Mouse (Mus musculus) forebrain, embryonic 11.5 days (tissue): Measurements from ENCODE around the gene Kif26a. TPM values are rescaled to one million over a fixed set of nuclear protein-coding genes. Genes with fewer than 3 reads are reported as not detected.
A peak's percentile ranks its signal among the peaks of the same experiment; 100 is the strongest.

Experiments
- ATAC-seq: fragments of 200-750 bp; cut with Nextera tagmentation; replicated peaks from 2 replicates; pipeline ENCODE4 v1.8.0; 2017; ENCODE audit warnings: moderate TSS enrichment; ENCODE audit not compliant: low FRiP score
- DNase-seq: peaks from one replicate; pipeline ENCODE4 v3.0.0-alpha.2; 2017; ENCODE audit warnings: low spot score
- H3K27ac ChIP-seq: fragments of 300-500 bp; sonication (generic); 2 replicates; pipeline ENCODE4 v1.5.1; 2014; ENCODE audit warnings: low read depth, low read length
- H3K27me3 ChIP-seq: fragments of 300-500 bp; sonication (generic); 2 replicates; pipeline ENCODE4 v1.6.1; 2014; ENCODE audit warnings: mild to moderate bottlenecking, low read length, mixed read lengths; ENCODE audit not compliant: control insufficient read depth, insufficient read depth
- H3K36me3 ChIP-seq: fragments of 300-500 bp; sonication (generic); 2 replicates; pipeline ENCODE4 v1.6.1; 2014; ENCODE audit warnings: mild to moderate bottlenecking, low read length, moderate library complexity, mixed read lengths; ENCODE audit not compliant: control insufficient read depth, insufficient read depth
- H3K4me1 ChIP-seq: fragments of 300-500 bp; sonication (generic); replicated peaks from 2 replicates; pipeline ENCODE4 v1.6.1; 2014; ENCODE audit warnings: low read length, mixed read lengths; ENCODE audit not compliant: control insufficient read depth, insufficient read depth
- H3K4me2 ChIP-seq: fragments of 300-500 bp; sonication (generic); 2 replicates; pipeline ENCODE4 v1.6.1; 2014; ENCODE audit warnings: low read depth, mild to moderate bottlenecking, low read length, moderate library complexity, mixed read lengths; ENCODE audit not compliant: severe bottlenecking
- H3K4me3 ChIP-seq: fragments of 300-500 bp; sonication (generic); 2 replicates; pipeline ENCODE4 v1.5.1; 2014; ENCODE audit warnings: low read depth, low read length
- H3K9ac ChIP-seq: fragments of 300-500 bp; sonication (generic); 2 replicates; pipeline ENCODE4 v1.6.1; 2014; ENCODE audit warnings: low read length
- H3K9me3 ChIP-seq: fragments of 300-500 bp; sonication (generic); 2 replicates; pipeline ENCODE4 v1.6.1; 2016; ENCODE audit warnings: low read length, mixed read lengths; ENCODE audit not compliant: control insufficient read depth
- WGBS: fragments of 180-500 bp; shearing (Covaris S2); extraction: QIAGEN DNeasy Blood & Tissue Kit; methylation state at CpG from one replicate; pipeline ENCODE4 v1.1.7; 2014; 5-methylcytosine and 5-hydroxymethylcytosine counted together
- polyA plus RNA-seq: library from polyadenylated mRNA; unstranded; fragments of >200 nt; fragmentation: Nextera tagmentation; extraction: Ambion mirVana; gene quantifications from 2 replicates; pipeline ENCODE4 v1.2.1, GENCODE M21; 2014

Gene Kif26a
- polyA plus RNA-seq, 1 experiment from 2014 or later: 7.1 TPM

GRCm38 (mm10) chr12:112163981-112164839 lies 18.2 kb downstream of the Kif26a start:
- DNase-seq (no peak), ATAC-seq (peak; percentile 57)
- Histone ChIP-seq H3K27ac (peak overlapping the region; percentile 67), H3K36me3 (no peaks in the 10 kb centered on the region; the same call in 1 of the 2 replicates), H3K9me3 (no peaks in the 10 kb centered on the region), H3K9ac (peak overlapping the region; percentile 3; the same call in 1 of the 2 replicates), H3K4me1 (peaks cover 23% of the 10 kb centered on the region), H3K27me3 (no peaks in the 10 kb centered on the region), H3K4me2 (no peak overlapping the region), H3K4me3 (no peak overlapping the region)
- 19% methylated on average over 16 of the region's 16 CpGs for WGBS

- H3K4me3 ChIP-seq: no peak overlapping the region
- H3K9ac ChIP-seq: no peak overlapping the region
- peaks cover 23% of the 10 kb centered on the region for H3K4me1 ChIP-seq
- no peaks in the 10 kb centered on the region for H3K27me3 ChIP-seq
- DNase-seq (no peak), ATAC-seq (0 out of 2 replicates have a peak, but pooled peaks have one; percentile 4)
- H3K9me3 ChIP-seq: no peaks in the 10 kb centered on the region
- no peak overlapping the region for H3K4me2 ChIP-seq
- H3K27ac ChIP-seq: 0 out of 2 replicates have a peak overlapping the region, but pooled peaks have one; percentile 41
- WGBS: 65% methylated on average over 6 of the region's 6 CpGs
- no peaks in the 10 kb centered on the region; the same call in 1 of the 2 replicates for H3K36me3 ChIP-seq
These were observed 18.8 kb downstream of the Kif26a start for GRCm38 (mm10) chr12:112164840-112165219.

GRCm38 (mm10) chr12:112169240-112169639 lies 23.2 kb downstream of the Kif26a start:
- Histone ChIP-seq H3K27ac (no peak overlapping the region), H3K9me3 (no peaks in the 10 kb centered on the region), H3K36me3 (no peaks in the 10 kb centered on the region), H3K27me3 (no peaks in the 10 kb centered on the region), H3K4me3 (no peak overlapping the region), H3K4me2 (no peak overlapping the region), H3K4me1 (peaks cover 24% of the 10 kb centered on the region), H3K9ac (no peak overlapping the region)
- WGBS: 68% methylated on average over 5 of the region's 5 CpGs
- no peak for ATAC-seq
- no peak for DNase-seq

- 25% methylated on average over 20 of the region's 20 CpGs for WGBS
- Histone ChIP-seq H3K27ac (peak overlapping the region; percentile 71), H3K4me3 (no peak overlapping the region), H3K36me3 (no peaks in the 10 kb centered on the region), H3K27me3 (no peaks in the 10 kb centered on the region), H3K4me1 (peaks cover 13% of the 10 kb centered on the region), H3K9ac (peak overlapping the region; percentile 37), H3K9me3 (no peaks in the 10 kb centered on the region), H3K4me2 (no peak overlapping the region)
- DNase-seq (no peak), ATAC-seq (peak; percentile 34; the same call in 1 of the 2 replicates)
These were observed 24.9 kb downstream of the Kif26a start for GRCm38 (mm10) chr12:112170671-112171574.

GRCm38 (mm10) chr12:112171657-112172056 lies 25.6 kb downstream of the Kif26a start:
- Histone ChIP-seq H3K4me1 (peaks cover 13% of the 10 kb centered on the region), H3K4me3 (no peak overlapping the region), H3K27ac (peak overlapping the region; percentile 71), H3K9me3 (no peaks in the 10 kb centered on the region), H3K36me3 (no peaks in the 10 kb centered on the region), H3K4me2 (no peak overlapping the region), H3K27me3 (no peaks in the 10 kb centered on the region), H3K9ac (peak overlapping the region; percentile 37)
- DNase-seq (no peak), ATAC-seq (no peak)
- WGBS: 88% methylated on average over 1 of the region's 1 CpGs

GRCm38 (mm10) chr12:112172214-112172613 lies 26.2 kb downstream of the Kif26a start:
- H3K4me3 ChIP-seq: no peak overlapping the region
- H3K36me3 ChIP-seq: peaks cover 5% of the 10 kb centered on the region; the same call in 1 of the 2 replicates
- H3K9me3 ChIP-seq: no peaks in the 10 kb centered on the region
- no peak overlapping the region for H3K9ac ChIP-seq
- 59% methylated on average over 8 of the region's 8 CpGs for WGBS
- ATAC-seq (no peak), DNase-seq (no peak)
- no peaks in the 10 kb centered on the region for H3K27me3 ChIP-seq
- H3K4me1 ChIP-seq: peaks cover 13% of the 10 kb centered on the region
- no peak overlapping the region for H3K27ac ChIP-seq
- no peak overlapping the region for H3K4me2 ChIP-seq

GRCm38 (mm10) chr12:112177679-112178078 lies 31.7 kb downstream of the Kif26a start:
- Histone ChIP-seq H3K4me2 (no peak overlapping the region), H3K27me3 (no peaks in the 10 kb centered on the region), H3K36me3 (peaks cover 14% of the 10 kb centered on the region; the same call in 1 of the 2 replicates), H3K4me3 (no peak overlapping the region), H3K27ac (no peak overlapping the region), H3K9ac (no peak overlapping the region), H3K4me1 (peaks cover 9% of the 10 kb centered on the region; the same call in 1 of the 2 replicates), H3K9me3 (no peaks in the 10 kb centered on the region)
- no peak for ATAC-seq
- 96% methylated on average over 19 of the region's 19 CpGs for WGBS
- no peak for DNase-seq

GRCm38 (mm10) chr12:112179687-112180086 lies 33.7 kb downstream of the Kif26a start:
- H3K27me3 ChIP-seq: no peaks in the 10 kb centered on the region
- H3K36me3 ChIP-seq: peaks cover 14% of the 10 kb centered on the region; the same call in 1 of the 2 replicates
- H3K4me2 ChIP-seq: no peak overlapping the region
- ATAC-seq: no peak
- no peak for DNase-seq
- no peak overlapping the region for H3K4me3 ChIP-seq
- 96% methylated on average over 13 of the region's 13 CpGs for WGBS
- peaks cover 12% of the 10 kb centered on the region; the same call in 1 of the 2 replicates for H3K4me1 ChIP-seq
- H3K27ac ChIP-seq: no peak overlapping the region
- H3K9ac ChIP-seq: no peak overlapping the region
- H3K9me3 ChIP-seq: no peaks in the 10 kb centered on the region
